Mouse (Mus musculus) gonadal fat pad, adult 2 months (tissue): ENCODE data around the gene Rgma. TPM values are rescaled to one million over a fixed set of nuclear protein-coding genes. Genes with fewer than 3 reads are reported as not detected.
A peak's percentile ranks its signal among the peaks of the same experiment; 100 is the strongest.

ENCODE experiments used
- DNase-seq: peaks from one replicate; pipeline ENCODE4 v3.0.0-alpha.2; 2012; ENCODE audit warnings: low read depth
- polyA plus RNA-seq: library from polyadenylated mRNA; depleted of rRNA; stranded (reverse); fragments of >200 nt; gene quantifications from 2 replicates; pipeline ENCODE4 v1.2.3, GENCODE M21; 2012; rRNA removed

The Rgma gene
- polyA plus RNA-seq: 21.1 and 30.6 TPM in 2 replicates

GRCm38 (mm10) chr7:73375257-73376100, at the start of gene Rgma:
Gene Rgma (plus strand): TSS chr7:73375509.
- no peak for DNase-seq

GRCm38 (mm10) chr7:73326236-73326635, 49.1 kb upstream of the Rgma start:
- no peak for DNase-seq

- DNase-seq: no peak
Observed at GRCm38 (mm10) chr7:73326680-73327079, 48.6 kb upstream of the Rgma start.

GRCm38 (mm10) chr7:73327193-73327592, 48.1 kb upstream of the Rgma start:
- no peak for DNase-seq

- DNase-seq: no peak
Observed at GRCm38 (mm10) chr7:73327652-73328051, 47.7 kb upstream of the Rgma start.

GRCm38 (mm10) chr7:73328653-73329207, 46.6 kb upstream of the Rgma start:
- no peak for DNase-seq

GRCm38 (mm10) chr7:73330754-73331153, 44.6 kb upstream of the Rgma start:
- DNase-seq: no peak

- no peak for DNase-seq
Observed at GRCm38 (mm10) chr7:73331645-73332044, 43.7 kb upstream of the Rgma start.

GRCm38 (mm10) chr7:73333398-73333988, 41.8 kb upstream of the Rgma start:
- no peak for DNase-seq

- DNase-seq: no peak
Observed at GRCm38 (mm10) chr7:73334883-73335282, 40.4 kb upstream of the Rgma start.

GRCm38 (mm10) chr7:73336380-73336779, 38.9 kb upstream of the Rgma start:
- no peak for DNase-seq

- peak; percentile 42 for DNase-seq
Observed at GRCm38 (mm10) chr7:73338353-73338752, 37.0 kb upstream of the Rgma start.

- no peak for DNase-seq
Observed at GRCm38 (mm10) chr7:73343852-73344251, 31.5 kb upstream of the Rgma start.

GRCm38 (mm10) chr7:73348585-73349124, 26.7 kb upstream of the Rgma start:
- DNase-seq: no peak

GRCm38 (mm10) chr7:73349158-73349557, 26.2 kb upstream of the Rgma start:
- no peak for DNase-seq

- DNase-seq: no peak
Observed at GRCm38 (mm10) chr7:73355229-73355628, 20.1 kb upstream of the Rgma start.

GRCm38 (mm10) chr7:73356901-73357300, 18.4 kb upstream of the Rgma start:
- DNase-seq: no peak

GRCm38 (mm10) chr7:73357626-73358025, 17.7 kb upstream of the Rgma start:
- DNase-seq: no peak

- DNase-seq: no peak
Observed at GRCm38 (mm10) chr7:73365511-73365910, 9.8 kb upstream of the Rgma start.

- DNase-seq: no peak
Observed at GRCm38 (mm10) chr7:73365965-73366364, 9.3 kb upstream of the Rgma start.

GRCm38 (mm10) chr7:73367681-73368464, 7.4 kb upstream of the Rgma start:
- DNase-seq: no peak

- no peak for DNase-seq
Observed at GRCm38 (mm10) chr7:73369992-73370391, 5.3 kb upstream of the Rgma start.
